21 mouse cellular contexts compared by ENCODE assay signal in genomic region chr7:12933615-12934140, GRCm38 (mm10). TPM values are rescaled to one million over a fixed set of nuclear protein-coding genes. Genes with fewer than 3 reads are reported as not detected.
DNase-seq lines count a peak whose midpoint lies in the region; ATAC-seq and TF ChIP-seq lines count a peak whose summit lies in the region.
"Had no signal": no experiment of that assay in that cellular context is flagged by ENCODE, and none has a peak within 500 bp of the region (broad histone marks: within the 10 kb centered on the region; RNA-seq: fewer than 3 reads in every experiment).

No protein-coding gene starts in this region.

- no peaks in the 10 kb centered on the region for H3K9me3 ChIP-seq in hindbrain, embryonic 10.5 days
- no peaks in the 10 kb centered on the region for H3K9me3 ChIP-seq in hindbrain, embryonic 11.5 days (ENCODE audit: control insufficient read depth, low read length)
- H3K9me3 ChIP-seq in midbrain, embryonic 13.5 days: no peaks in the 10 kb centered on the region
- no peaks in the 10 kb centered on the region for H3K9me3 ChIP-seq in midbrain, postnatal 0 days (ENCODE audit: low read length)
- H3K9me3 ChIP-seq: embryonic facial prominence, embryonic 10.5 days; embryonic facial prominence, embryonic 12.5 days; forebrain, embryonic 13.5 days; forebrain, embryonic 15.5 days had no signal

- no peak overlapping the region for H3K4me2 ChIP-seq in hindbrain, embryonic 11.5 days (replicated peaks; ENCODE audit: low read depth, low read length)
- no peak overlapping the region for H3K4me2 ChIP-seq in midbrain, embryonic 13.5 days (replicated peaks)
- no peak overlapping the region for H3K4me2 ChIP-seq in midbrain, postnatal 0 days (ENCODE audit: low read depth, low read length, poor library complexity, severe bottlenecking)
- H3K4me2 ChIP-seq: embryonic facial prominence, embryonic 12.5 days; forebrain, embryonic 13.5 days; forebrain, embryonic 15.5 days had no signal

- ATAC-seq in hindbrain, embryonic 11.5 days (ENCODE audit: low FRiP score): no peak
- ATAC-seq in midbrain, embryonic 13.5 days: no peak
- ATAC-seq in midbrain, postnatal 0 days (ENCODE audit: low FRiP score): no peak
- ATAC-seq: activated CD4-positive, CD25-positive, alpha-beta regulatory T cell, adult 4 months; CD4-positive, CD25-positive, alpha-beta regulatory T cell, adult 4 months; forebrain, embryonic 13.5 days; forebrain, embryonic 15.5 days; forebrain, postnatal 0 days had no signal

- DNase-seq in hindbrain, embryonic 10.5 days (ENCODE audit: low spot score): no peak
- DNase-seq in hindbrain, embryonic 11.5 days (ENCODE audit: low spot score): no peak
- DNase-seq in midbrain, postnatal 0 days (ENCODE audit: low spot score): no peak
- no peak for DNase-seq in testis, postnatal 14 days (ENCODE audit: low spot score)
- DNase-seq: adrenal gland, adult 8-10 months; adrenal gland, postnatal 14 days; adrenal gland, postnatal 36 days; B cell, adult 2 months; cerebellum, adult 11-12 months; cerebellum, adult 2 months; cerebellum, adult 9-10 months; cerebellum, postnatal 25 days; forebrain, postnatal 0 days had no signal

- peaks cover 9% of the 10 kb centered on the region for H3K27me3 ChIP-seq in hindbrain, embryonic 10.5 days (ENCODE audit: insufficient read depth, poor library complexity, severe bottlenecking)
- no peaks in the 10 kb centered on the region for H3K27me3 ChIP-seq in hindbrain, embryonic 11.5 days (ENCODE audit: control insufficient read depth, insufficient read depth, low read length)
- peaks cover under 1% of the 10 kb centered on the region; the same call in 1 of the 2 replicates for H3K27me3 ChIP-seq in midbrain, embryonic 13.5 days
- no peaks in the 10 kb centered on the region for H3K27me3 ChIP-seq in midbrain, postnatal 0 days (ENCODE audit: insufficient read depth, low read length)
- H3K27me3 ChIP-seq: CH12.LX had no signal

- no peak for TF ChIP-seq CTCF in midbrain, postnatal 0 days (IDR thresholded peaks at IDR 0.05)

- 52% methylated on average over 4 of the region's 4 CpGs for WGBS in hindbrain, embryonic 10.5 days
- 48% methylated on average over 4 of the region's 4 CpGs for WGBS in hindbrain, embryonic 11.5 days
- 52% methylated on average over 4 of the region's 4 CpGs for WGBS in midbrain, embryonic 13.5 days
- WGBS in midbrain, postnatal 0 days: 58% methylated on average over 4 of the region's 4 CpGs

- H3K4me3 ChIP-seq in hindbrain, embryonic 10.5 days: no peak overlapping the region
- H3K4me3 ChIP-seq in hindbrain, embryonic 11.5 days (ENCODE audit: low read depth, low read length): no peak overlapping the region
- no peak overlapping the region for H3K4me3 ChIP-seq in midbrain, embryonic 13.5 days (replicated peaks)
- no peak overlapping the region for H3K4me3 ChIP-seq in midbrain, postnatal 0 days (ENCODE audit: low read depth, low read length)
- H3K4me3 ChIP-seq: embryonic facial prominence, embryonic 10.5 days; embryonic facial prominence, embryonic 12.5 days; forebrain, embryonic 13.5 days; forebrain, embryonic 15.5 days had no signal

- no peak overlapping the region for H3K9ac ChIP-seq in hindbrain, embryonic 11.5 days (ENCODE audit: low read depth, low read length)
- H3K9ac ChIP-seq in midbrain, embryonic 13.5 days (replicated peaks): 0 out of 2 replicates have a peak overlapping the region, but pooled peaks have one; percentile 32
- no peak overlapping the region for H3K9ac ChIP-seq in midbrain, postnatal 0 days (replicated peaks; ENCODE audit: low read length, poor library complexity, severe bottlenecking)
- H3K9ac ChIP-seq: embryonic facial prominence, embryonic 12.5 days; forebrain, embryonic 13.5 days; forebrain, embryonic 15.5 days; forebrain, postnatal 0 days had no signal

- peaks cover 9% of the 10 kb centered on the region for H3K4me1 ChIP-seq in hindbrain, embryonic 10.5 days (replicated peaks)
- no peaks in the 10 kb centered on the region for H3K4me1 ChIP-seq in hindbrain, embryonic 11.5 days (replicated peaks; ENCODE audit: control insufficient read depth, insufficient read depth, low read length)
- H3K4me1 ChIP-seq in midbrain, embryonic 13.5 days (replicated peaks): no peaks in the 10 kb centered on the region
- no peaks in the 10 kb centered on the region for H3K4me1 ChIP-seq in midbrain, postnatal 0 days (ENCODE audit: insufficient read depth, low read length)
- H3K4me1 ChIP-seq: embryonic facial prominence, embryonic 10.5 days; embryonic facial prominence, embryonic 12.5 days; forebrain, embryonic 13.5 days; forebrain, embryonic 15.5 days had no signal

- H3K27ac ChIP-seq in hindbrain, embryonic 10.5 days: 0 out of 2 replicates have a peak overlapping the region, but pooled peaks have one; percentile 36
- H3K27ac ChIP-seq in hindbrain, embryonic 11.5 days (ENCODE audit: low read depth, low read length): no peak overlapping the region
- H3K27ac ChIP-seq in midbrain, embryonic 13.5 days: no peak overlapping the region
- H3K27ac ChIP-seq in midbrain, postnatal 0 days (ENCODE audit: low read depth, low read length): no peak overlapping the region
- H3K27ac ChIP-seq: embryonic facial prominence, embryonic 10.5 days; embryonic facial prominence, embryonic 12.5 days; forebrain, embryonic 13.5 days; forebrain, embryonic 15.5 days had no signal

- H3K36me3 ChIP-seq in hindbrain, embryonic 10.5 days: peaks cover 16% of the 10 kb centered on the region
- no peaks in the 10 kb centered on the region for H3K36me3 ChIP-seq in hindbrain, embryonic 11.5 days (ENCODE audit: control insufficient read depth, insufficient read depth, low read length)
- H3K36me3 ChIP-seq in midbrain, embryonic 13.5 days: peaks cover 4% of the 10 kb centered on the region
- 0 out of 2 replicates have a peak, but pooled peaks cover 2% of the 10 kb centered on the region for H3K36me3 ChIP-seq in midbrain, postnatal 0 days (ENCODE audit: insufficient read depth, low read length)
- H3K36me3 ChIP-seq: forebrain, embryonic 15.5 days had no signal

RNA-seq across cellular contexts. Expression of gene Rnf225, which starts 6.5 kb away (rescaled TPM):
- polyA plus RNA-seq in hindbrain, embryonic 10.5 days (2016; fragmentation: Nextera tagmentation; extraction: Ambion mirVana): 0.62 and 0.77 TPM in 2 replicates
- polyA plus RNA-seq in hindbrain, embryonic 11.5 days (2014; fragmentation: Nextera tagmentation; extraction: Ambion mirVana): 0.50 and 0.66 TPM in 2 replicates
- polyA plus RNA-seq in midbrain, embryonic 13.5 days (2015; fragmentation: Nextera tagmentation; extraction: Ambion mirVana): 0.69 and 1.1 TPM in 2 replicates
- total RNA-seq in midbrain, postnatal 0 days (2014; rRNA removed): 1.9 and 2.7 TPM in 2 replicates
- polyA plus RNA-seq in midbrain, postnatal 0 days (2015; fragmentation: Nextera tagmentation; extraction: Ambion mirVana): 1.1 and 1.2 TPM in 2 replicates
- polyA plus RNA-seq: activated CD4-positive, CD25-positive, alpha-beta regulatory T cell, adult 4 months; CD4-positive, CD25-positive, alpha-beta regulatory T cell, adult 4 months had no signal

RNA-seq across cellular contexts. Expression of gene Rps5, which starts 11.6 kb away (rescaled TPM):
- 868 and 1,033 TPM in 2 replicates for polyA plus RNA-seq in hindbrain, embryonic 10.5 days (2016; fragmentation: Nextera tagmentation; extraction: Ambion mirVana)
- polyA plus RNA-seq in hindbrain, embryonic 11.5 days (2014; fragmentation: Nextera tagmentation; extraction: Ambion mirVana): 842 and 852 TPM in 2 replicates
- 680 and 686 TPM in 2 replicates for polyA plus RNA-seq in midbrain, embryonic 13.5 days (2015; fragmentation: Nextera tagmentation; extraction: Ambion mirVana)
- 1,185 and 1,542 TPM in 2 replicates for total RNA-seq in midbrain, postnatal 0 days (2014; rRNA removed)
- 583 and 614 TPM in 2 replicates for polyA plus RNA-seq in midbrain, postnatal 0 days (2015; fragmentation: Nextera tagmentation; extraction: Ambion mirVana)

RNA-seq across cellular contexts. Expression of gene Zfp324, which starts 32.0 kb away (rescaled TPM):
- polyA plus RNA-seq in hindbrain, embryonic 10.5 days (2016; fragmentation: Nextera tagmentation; extraction: Ambion mirVana): 11.8 and 12.7 TPM in 2 replicates
- 7.4 and 8.0 TPM in 2 replicates for polyA plus RNA-seq in hindbrain, embryonic 11.5 days (2014; fragmentation: Nextera tagmentation; extraction: Ambion mirVana)
- 13.7 and 15.4 TPM in 2 replicates for polyA plus RNA-seq in midbrain, embryonic 13.5 days (2015; fragmentation: Nextera tagmentation; extraction: Ambion mirVana)
- 31.7 and 35.4 TPM in 2 replicates for total RNA-seq in midbrain, postnatal 0 days (2014; rRNA removed)
- 7.7 and 9.0 TPM in 2 replicates for polyA plus RNA-seq in midbrain, postnatal 0 days (2015; fragmentation: Nextera tagmentation; extraction: Ambion mirVana)

RNA-seq across cellular contexts. Expression of gene Zscan22, which starts 36.1 kb away (rescaled TPM):
- 14.8 and 18.4 TPM in 2 replicates for polyA plus RNA-seq in hindbrain, embryonic 10.5 days (2016; fragmentation: Nextera tagmentation; extraction: Ambion mirVana)
- polyA plus RNA-seq in hindbrain, embryonic 11.5 days (2014; fragmentation: Nextera tagmentation; extraction: Ambion mirVana): 19.1 and 19.9 TPM in 2 replicates
- polyA plus RNA-seq in midbrain, embryonic 13.5 days (2015; fragmentation: Nextera tagmentation; extraction: Ambion mirVana): 10.4 and 10.5 TPM in 2 replicates
- 4.4 and 8.3 TPM in 2 replicates for total RNA-seq in midbrain, postnatal 0 days (2014; rRNA removed)
- polyA plus RNA-seq in midbrain, postnatal 0 days (2015; fragmentation: Nextera tagmentation; extraction: Ambion mirVana): 2.6 and 3.7 TPM in 2 replicates

RNA-seq across cellular contexts. Expression of gene Zfp446, which starts 44.0 kb away (rescaled TPM):
- polyA plus RNA-seq in hindbrain, embryonic 10.5 days (2016; fragmentation: Nextera tagmentation; extraction: Ambion mirVana): 16.6 and 17.0 TPM in 2 replicates
- polyA plus RNA-seq in hindbrain, embryonic 11.5 days (2014; fragmentation: Nextera tagmentation; extraction: Ambion mirVana): 8.5 and 11.7 TPM in 2 replicates
- 14.3 and 16.2 TPM in 2 replicates for polyA plus RNA-seq in midbrain, embryonic 13.5 days (2015; fragmentation: Nextera tagmentation; extraction: Ambion mirVana)
- 11.9 and 13.0 TPM in 2 replicates for total RNA-seq in midbrain, postnatal 0 days (2014; rRNA removed)
- 8.2 and 8.9 TPM in 2 replicates for polyA plus RNA-seq in midbrain, postnatal 0 days (2015; fragmentation: Nextera tagmentation; extraction: Ambion mirVana)
